Mouse (Mus musculus) left cerebral cortex, postnatal 14 days (tissue): ENCODE data around the gene Ndufa11. TPM values are rescaled to one million over a fixed set of nuclear protein-coding genes. Genes with fewer than 3 reads are reported as not detected.

Source experiments
- DNase-seq, 2 experiments: peaks; one replicate each; pipeline ENCODE4 v3.0.0; 2021 to 2022; ENCODE audit warnings: low spot score in 2 of 2, mixed read lengths in 1 of 2
- intact Hi-C: fragments of 180-260 bp; cut with DNase I; formaldehyde crosslinking; loops from one replicate; pipeline ENCODE4 v1.15.1; 2025
- total RNA-seq, 2 experiments: library from RNA; stranded (reverse); gene quantifications; 2 replicates each; pipeline ENCODE4 v1.2.3; 2021

The Ndufa11 gene
- total RNA-seq, 2 experiments from 2014 or later: 227 to 229 TPM

DNA sequence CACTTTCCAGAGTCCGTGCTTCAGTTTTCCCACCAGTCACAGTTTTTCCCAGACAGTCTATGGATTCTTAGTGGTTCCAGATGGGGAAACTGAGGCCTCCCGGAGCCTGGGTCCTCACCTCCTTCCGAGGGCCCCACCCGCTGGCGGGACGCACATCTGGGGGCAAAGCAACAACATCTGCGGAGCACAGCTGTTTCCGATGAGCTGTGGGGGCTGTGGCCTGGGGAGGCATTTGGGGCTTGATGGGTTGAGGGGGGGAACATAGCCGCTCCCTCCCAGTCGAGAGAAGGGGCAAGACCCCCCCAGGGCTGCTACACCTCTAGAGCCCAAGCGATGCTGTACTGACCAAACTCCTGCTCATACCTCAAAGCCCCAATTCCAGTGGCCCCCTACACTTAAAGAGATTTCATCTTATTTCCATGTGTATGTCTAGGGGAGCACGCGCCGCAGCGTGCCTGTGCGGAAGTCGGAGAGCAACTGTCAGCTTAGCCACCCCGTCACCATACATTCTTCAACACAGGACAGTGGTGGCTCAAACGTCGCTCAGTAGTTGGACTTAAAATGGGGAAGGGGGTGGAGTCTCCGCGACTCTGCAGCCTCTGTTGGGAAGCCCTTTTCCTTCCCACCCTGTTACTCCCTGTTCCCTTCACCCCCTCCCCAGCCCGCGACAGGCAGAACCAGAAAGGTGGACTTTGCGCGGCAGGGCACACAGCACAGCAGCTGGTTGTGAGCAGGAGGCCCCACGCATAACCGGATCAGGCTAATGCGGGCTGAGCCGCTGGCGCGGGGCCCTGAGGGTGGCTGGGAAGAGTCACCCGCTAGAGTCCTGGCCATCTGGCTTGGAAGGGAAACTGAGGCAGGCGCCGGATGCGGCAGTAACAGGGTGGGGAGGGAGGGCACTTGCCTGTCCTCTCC is 37.0 kb downstream of the Ndufa11 start:
- intact Hi-C loops: no loop called here
- DNase-seq: no peak

DNA sequence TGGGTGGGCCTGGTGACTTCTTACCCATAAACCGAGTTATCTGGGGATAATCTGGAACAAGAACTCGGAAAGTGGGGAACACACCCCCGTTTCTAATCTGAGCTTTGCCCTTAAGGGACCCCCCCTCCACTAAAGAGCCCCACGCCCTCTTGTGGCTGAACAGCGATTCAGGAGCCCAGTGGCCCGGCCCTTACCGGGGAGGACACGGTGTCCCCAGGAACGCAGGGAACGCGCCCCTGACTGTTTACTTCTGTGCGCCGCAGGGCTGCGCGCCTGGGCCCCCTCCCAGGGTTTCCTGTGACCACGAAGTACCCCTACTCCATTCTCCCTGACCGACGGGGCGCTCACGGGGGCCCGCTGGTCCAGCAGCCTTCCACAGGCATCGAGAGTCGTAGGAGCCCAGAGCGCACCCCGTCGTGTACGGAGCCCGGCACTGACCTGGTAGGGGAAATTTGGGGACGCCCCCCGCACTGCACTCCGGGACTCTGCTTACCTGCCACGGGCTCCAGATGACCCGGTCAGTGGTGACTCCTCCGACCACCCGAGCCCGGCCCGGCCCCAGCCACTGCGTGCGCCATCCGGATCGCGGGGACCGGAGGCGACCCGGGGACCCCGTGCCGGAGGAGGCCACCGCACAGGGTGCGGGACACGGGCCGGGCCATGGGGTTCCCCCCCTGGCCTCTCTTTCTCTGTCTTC is 39.3 kb downstream of the Ndufa11 start:
- intact Hi-C loops: no loop called here
- DNase-seq: no peak

DNA sequence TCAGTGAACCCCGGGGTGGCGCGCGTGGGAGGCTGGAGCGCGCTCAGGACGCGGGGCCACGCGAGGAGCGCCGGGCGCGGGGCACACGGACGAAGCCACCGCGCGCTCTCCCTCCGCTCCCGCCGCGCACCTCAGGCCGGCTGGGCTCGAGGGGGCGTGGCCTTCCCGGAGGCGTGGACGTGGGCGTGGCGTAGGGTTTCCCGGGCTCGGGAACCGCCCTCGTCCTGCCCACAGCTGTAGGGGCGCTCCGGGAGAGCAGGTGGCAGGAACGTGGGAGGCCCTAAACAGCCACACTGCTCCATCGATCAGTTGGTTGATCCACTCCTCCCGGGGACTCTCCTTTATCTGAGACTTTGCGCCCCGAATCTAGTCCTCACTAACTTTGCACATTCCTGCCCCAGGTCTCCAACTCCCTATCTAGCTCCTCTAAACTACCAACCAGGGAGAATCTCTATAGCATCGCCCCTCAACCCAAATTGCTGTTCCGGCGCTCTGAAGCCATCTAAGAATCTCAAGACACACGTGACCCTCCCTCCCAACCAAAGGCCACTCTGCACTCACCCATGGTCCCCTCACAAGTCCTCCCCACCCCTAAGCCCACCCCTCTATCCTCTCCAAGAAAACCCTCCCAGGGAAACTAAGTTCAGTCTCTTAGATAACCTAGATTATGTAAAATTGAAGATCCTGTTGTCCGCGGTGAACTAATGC is 40.0 kb downstream of the Ndufa11 start, which contains the start of gene Nrtn:
Gene Nrtn, minus strand, starts transcription at position 115 of the 708 bp plus-strand sequence.
- peak in 1 of 2 experiments; percentile 69 for DNase-seq
- intact Hi-C loops: no loop called here

DNA sequence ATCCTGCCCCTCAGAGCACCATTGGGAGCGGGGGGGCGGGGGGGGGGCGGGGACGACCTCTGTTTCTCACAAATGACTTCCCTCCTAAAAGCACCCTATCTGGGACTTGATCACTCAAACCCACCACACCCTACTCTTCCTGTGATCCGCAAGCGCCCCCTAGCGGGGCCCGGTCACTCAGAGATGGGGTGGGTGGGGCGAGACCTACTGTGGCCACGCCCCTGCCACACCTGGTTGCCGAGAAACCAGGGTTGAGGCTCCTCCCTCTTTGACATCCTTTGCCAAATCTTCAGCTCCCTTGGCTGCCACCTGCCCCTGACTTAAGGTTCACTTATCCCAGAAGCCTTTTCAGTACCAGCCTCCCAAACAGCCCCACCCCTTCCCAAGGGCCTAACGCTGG is 40.6 kb downstream of the Ndufa11 start:
- intact Hi-C loops: no loop called here
- DNase-seq: peak; percentile 65 to 77

DNA sequence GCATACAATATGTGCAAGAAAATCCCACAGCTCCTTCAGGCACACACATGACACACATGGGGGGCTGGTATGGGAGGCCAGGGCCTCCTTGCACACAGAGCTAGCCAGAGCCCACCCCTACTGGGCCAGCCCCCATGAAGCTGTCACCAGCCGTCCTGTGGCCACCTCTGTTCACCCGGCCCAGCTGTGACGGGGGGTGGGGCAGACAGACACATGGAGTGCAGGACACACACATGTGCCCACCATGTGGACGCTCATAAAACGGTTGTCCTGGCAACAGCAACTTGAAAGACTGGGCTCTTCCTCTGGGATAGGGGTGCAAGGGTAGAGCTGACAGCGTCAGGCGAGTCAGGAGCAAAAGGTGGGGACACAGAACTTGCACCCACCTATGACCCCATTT is 41.7 kb downstream of the Ndufa11 start:
- DNase-seq: no peak
- intact Hi-C loops: no loop called here

DNA sequence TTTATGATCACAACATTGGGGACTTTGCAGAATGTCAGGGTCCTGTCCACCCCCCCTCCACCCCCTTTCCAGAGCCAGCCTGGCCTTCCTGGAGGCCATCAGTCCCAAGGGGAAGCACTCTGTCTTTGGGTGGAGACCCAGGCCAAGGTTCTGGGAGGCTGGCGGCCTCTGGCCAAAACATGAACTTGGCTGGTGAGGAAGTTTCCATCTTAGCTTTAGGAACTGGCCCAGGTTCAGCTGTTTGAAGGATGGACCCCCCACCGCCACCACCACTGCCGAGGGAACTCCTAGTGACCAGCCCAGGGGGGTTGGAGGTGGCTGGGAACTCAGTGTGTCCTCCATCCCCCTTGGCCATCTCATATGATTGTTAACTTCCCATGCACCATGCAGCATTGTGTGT is 43.5 kb downstream of the Ndufa11 start:
- intact Hi-C loops: no loop called here
- DNase-seq: no peak

DNA sequence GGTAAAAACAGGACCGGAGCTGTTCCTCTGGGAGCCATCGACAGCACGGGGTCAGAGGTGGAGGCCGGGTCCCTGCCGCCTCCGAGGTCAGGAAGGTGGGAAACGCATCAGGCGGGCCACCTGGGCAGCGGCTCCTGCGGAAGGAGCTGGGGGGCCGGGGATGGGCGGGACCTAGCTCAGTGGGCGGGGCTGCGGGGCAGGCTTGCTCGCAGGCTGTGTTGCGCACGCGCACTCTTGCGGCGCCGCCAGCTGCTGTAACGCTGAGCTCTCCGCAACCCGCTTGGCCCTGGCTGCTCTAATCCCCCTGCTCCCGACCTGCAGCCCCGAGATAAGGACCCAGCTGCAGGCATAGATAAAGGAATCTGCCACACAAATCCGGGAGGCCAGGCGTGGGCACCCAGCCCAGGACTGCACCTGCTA is 44.4 kb downstream of the Ndufa11 start:
- intact Hi-C loops: no loop called here
- peak; percentile 87 to 89 for DNase-seq

DNA sequence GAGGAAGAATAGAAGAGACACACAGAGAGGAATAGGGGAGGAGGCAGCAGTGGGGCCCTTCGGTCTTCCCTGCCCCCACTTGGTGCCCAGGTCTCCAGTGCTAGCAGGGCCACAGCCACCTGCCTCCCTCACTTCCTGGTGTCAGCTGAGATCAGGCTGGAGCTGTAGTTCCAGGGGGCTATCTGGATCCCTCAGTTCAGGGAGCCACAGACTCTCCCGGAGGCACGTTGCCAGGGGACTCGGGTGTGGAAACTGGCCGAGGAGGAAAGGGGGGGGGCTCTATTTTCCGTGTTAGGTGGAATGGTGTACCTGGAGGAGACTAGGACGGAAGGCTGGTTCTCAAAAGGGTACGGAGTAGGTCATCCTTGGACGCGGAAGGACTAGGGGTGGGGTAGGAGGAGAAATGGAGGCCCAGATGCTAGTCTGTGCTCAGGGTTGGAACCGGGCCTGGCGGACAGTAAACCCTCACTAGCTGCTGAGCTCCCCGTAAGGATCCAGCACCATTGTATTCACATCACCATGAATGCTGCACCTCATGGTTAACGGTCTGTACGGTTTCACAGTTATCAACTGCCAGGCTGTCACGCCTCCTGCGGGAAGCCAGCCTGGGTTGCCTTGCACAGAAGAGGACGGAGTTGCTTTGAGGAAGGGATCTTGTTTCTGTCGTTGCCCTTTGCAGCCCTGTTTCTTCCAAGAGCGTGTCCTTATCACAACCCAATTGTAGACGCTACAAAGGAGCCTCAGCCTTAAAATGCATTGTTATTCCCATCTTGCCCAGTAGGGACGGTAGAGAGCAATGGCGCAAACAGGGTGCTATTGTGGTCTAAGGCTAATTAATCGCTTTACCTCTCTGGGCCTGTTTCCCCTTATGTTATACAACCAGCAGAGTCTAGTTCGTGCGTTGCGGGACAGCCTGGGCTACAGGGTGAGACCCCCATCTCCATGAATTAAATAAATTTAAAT is 45.5 kb downstream of the Ndufa11 start:
- DNase-seq: peak; percentile 75 to 80
- intact Hi-C loops: no loop called here

DNA sequence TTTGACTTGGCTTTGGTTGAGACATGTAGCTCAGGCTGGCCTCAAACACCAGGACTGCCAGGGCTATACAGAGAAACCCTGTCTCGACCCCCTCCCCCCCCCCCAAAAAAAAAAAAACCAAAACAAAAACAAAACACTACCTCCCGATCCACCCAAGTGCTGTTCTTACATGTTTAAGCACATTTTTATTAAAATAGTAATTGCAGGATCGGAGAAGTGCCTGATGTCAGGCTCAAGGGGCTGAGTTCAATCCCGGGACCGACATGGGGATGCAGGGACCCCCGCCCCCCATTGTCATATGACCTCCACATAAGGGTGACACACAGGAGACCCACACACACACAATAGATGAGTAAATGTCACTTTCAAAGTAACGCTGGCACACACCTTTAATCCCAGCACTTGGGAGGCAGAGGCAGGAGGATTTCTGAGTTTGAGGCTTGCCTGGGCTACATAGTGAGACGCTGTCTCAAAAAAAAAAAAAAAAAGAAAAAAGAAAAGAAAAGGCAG is 46.2 kb downstream of the Ndufa11 start:
- DNase-seq: no peak
- intact Hi-C loops: no loop called here

DNA sequence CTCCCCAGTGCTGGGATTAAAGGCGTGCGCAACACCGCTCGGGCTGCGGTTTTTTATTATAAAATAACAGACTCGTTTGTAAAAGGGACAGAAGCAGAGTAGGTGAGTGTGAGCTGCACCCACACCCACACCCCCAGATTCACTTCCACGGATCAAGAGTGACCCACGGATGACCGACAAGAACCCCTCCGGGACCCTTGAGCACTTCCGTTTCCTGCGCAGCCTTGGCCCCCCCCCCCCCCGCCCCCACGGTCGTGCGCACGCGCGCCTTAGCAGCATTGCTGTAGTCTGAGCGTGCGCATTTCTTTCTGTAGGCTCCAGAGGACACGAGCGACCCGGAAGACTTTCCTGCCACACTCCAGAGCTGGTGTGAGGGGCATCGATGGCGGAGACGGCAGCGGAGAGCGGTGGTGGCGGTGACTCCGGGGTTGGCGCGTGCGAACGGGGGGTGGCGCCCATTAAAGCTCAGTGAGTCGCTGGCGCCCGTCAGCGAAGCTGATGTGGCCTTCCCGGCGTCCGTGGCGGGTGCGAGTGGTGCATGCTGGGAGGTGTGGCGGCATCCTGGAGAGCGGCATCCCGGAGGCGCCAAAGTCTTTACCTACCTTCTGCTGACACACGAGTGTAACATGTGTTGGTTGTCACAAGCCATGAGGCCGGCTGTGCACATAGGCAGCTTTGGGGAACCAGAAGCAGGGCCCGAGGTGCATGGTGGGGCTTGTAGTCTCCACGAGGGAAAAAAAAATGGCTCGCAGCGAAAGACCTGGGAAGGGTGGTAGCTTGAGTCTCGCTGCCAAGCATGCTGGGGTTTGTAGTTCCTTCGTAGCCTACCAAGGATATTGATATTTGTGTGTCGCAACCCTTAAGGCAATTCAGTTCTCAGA is 47.1 kb downstream of the Ndufa11 start, which contains the start of gene Dus3l:
Gene Dus3l, plus strand, starts transcription at position 284 of the 881 bp plus-strand sequence.
- intact Hi-C loops: no loop called here
- peak; percentile 84 to 92 for DNase-seq

DNA sequence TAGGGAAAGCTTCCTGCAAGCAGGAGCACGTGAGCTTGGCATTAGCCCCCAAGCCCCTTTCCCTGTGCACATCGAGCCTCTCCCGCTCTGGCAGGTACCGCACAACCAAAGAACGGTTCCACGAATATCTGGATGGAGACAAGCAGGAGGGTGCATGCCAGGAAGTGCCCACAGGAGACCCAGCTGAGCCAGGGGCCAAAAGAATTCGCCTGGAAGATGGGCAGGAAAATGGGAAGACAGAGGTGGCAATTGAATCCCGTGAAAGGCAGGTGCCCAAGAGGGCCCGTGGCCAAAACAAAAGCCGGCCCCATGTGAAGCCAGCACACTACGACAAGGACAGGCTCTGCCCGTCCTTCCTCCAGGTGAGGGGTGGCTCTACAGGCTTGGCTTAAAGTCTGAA is 47.9 kb downstream of the Ndufa11 start:
- intact Hi-C loops: no loop called here
- no peak for DNase-seq

DNA sequence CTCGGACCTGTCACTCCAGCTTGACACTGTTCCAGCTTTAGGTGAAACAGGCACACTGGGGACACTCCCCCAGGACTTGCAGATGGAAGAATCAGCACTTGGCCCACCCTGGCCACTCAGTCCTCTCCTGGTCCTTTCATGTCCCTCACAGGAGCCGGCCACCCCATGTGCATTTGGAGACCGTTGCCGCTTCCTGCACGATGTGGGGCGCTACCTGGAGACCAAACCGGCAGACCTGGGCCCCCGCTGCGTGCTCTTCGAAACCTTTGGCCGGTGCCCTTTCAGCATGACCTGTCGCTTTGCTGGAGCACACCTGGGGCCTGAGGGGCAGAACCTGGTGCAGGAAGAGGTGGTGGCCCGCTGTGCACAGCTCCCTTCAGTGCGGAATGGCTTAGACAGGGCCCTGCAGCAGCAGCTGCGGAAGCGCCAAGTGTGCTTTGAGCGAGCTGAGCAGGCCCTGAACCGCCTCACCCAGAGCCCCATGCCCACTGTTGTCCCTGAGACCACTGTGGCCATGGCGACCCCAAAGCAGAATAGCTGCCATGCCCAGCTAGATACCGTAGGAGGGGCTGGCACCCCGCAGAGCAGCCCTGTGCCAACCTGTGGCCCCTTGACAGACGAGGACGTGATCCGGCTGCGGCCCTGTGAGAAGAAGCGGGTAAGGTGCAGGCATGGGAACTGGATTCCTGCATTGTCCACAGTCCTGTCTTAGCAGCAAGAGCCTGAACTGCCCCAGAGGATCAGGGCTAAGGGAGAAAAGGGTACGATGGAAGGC is 49.3 kb downstream of the Ndufa11 start:
- DNase-seq: no peak
- intact Hi-C loops: no loop called here

DNA sequence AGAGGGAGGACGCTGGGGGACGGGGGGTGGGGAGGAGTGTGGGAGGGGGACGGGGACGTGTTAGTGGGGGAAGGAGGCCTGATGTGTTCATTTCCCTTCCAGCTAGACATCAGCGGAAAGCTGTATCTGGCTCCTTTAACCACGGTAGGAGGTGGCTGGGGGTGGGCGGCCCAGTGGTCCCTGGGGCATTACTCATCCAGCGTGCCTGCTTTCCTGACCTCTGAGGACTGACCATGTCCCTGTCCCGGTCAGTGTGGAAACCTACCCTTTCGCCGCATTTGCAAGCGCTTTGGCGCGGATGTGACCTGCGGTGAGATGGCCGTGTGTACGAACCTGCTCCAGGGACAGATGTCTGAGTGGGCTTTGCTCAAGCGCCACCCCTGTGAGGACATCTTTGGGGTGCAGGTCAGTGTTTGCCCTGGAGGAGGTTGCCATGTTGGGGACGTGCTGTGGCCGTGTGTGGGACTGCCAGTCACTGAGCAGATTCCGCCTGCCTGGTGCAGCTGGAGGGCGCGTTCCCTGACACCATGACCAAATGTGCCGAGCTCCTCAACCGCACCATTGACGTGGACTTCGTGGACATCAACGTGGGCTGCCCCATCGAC is 50.1 kb downstream of the Ndufa11 start:
- no peak for DNase-seq
- intact Hi-C loops: no loop called here

DNA sequence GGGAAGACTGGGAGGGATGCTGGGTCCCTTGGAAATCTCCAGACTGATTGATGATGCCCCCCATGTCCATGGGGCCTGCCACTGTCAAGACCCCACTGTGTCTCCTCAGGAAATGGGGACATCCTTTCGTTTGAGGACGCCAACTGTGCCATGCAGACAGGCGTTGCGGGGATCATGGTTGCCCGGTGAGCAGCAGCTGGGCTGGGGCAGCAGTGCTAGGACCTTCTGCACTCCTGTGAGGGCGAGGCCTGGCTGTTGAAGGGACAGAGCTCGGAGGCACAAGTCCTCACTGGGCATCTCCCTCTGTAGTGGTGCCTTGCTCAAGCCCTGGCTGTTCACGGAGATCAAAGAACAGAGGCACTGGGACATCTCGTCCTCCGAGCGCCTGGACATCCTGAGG is 51.4 kb downstream of the Ndufa11 start:
- DNase-seq: no peak
- intact Hi-C loops: no loop called here

DNA sequence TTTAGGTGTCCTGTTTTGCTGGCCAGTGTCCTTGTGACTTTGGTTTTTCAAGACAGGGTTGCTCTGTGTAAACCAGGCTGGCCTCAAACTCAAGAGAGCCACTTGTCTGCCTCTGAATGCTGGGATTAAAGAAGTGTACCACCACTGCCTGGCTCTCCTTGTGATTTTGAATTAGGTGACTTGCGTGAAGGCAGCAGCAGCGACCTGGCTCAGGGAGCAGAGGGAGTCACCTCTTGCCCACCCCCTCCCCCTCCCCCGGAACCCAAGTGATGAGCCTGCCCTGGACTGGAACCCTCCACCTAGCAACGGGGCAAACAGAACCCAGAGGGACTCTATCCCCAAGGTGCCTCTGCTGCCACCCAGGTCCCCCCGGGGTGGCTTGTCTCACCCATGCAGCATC is 52.4 kb downstream of the Ndufa11 start, which contains the start of gene Prr22:
Gene Prr22, plus strand, starts transcription at position 301 of the 400 bp plus-strand sequence.
- no peak for DNase-seq
- intact Hi-C loops: no loop called here
